Mouse (Mus musculus) retina, adult 2 months (tissue): ENCODE measurements around the gene Dcx.

Experiments used
- DNase-seq: peaks from one replicate; pipeline ENCODE4 v3.0.0-alpha.2; 2012; ENCODE audit warnings: low read depth, low spot score

Dcx gene

DNA sequence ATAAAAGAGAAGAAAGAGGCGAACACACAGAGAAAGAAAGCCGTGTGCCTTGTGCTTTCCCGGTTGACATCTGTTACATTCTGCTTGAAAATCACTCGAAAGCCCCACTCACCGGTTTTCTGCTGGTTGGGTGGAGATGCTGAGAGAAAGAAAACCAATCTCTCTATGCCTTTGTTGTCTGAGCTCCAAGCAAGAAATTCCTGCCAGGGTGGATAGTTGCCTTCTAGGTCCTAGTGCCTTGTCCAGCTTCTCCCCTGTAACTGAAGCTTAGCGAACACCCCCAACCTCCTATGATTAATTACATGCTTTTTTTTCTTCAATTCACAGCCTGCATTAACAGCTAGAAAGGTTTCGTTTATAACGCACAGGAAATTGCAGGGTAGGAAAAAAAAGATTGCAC, at the start of gene Dcx:
TSS of gene Dcx (minus strand) at position 354 of the 400 bp plus-strand sequence.
- DNase-seq: no peak

DNA sequence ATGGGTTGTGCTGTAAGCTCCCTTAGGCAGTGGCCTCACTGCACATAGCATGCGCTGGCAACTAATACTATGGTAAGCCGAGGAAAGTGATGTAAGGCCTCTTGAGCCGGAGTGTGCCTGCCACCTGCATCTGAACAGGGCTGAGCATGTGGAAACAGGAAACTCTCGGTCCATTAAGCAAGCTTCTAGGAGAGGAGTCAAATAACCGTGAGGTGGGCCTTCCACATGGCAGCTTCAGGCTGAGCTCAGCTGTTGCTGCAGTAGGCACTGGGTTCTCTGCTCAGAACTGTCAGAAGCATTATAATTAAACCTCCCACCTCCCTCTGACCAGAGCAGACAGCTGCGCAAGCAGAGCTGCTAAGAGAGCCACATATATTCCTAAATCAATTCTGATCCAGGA, 33.1 kb upstream of the Dcx start:
- no peak for DNase-seq

DNA sequence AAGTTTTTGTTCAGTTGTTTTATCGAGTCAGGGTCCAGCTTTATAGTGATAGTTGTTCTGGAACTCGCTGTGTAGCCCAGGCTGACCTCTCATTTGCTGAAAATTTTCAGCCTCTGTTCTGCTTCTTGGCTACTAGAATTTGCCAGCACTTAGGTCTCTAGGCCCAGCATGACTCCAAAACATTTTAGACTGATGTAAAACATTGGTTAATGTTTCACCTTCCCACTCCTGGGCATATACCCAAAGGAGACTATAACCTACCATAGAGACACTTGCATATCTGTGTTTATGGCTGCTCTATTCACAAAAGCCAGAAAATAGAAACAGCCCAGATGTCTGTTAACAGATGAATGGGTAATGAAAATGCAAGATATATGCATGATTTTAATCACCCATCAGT, 560 bp upstream of the Dcx start:
- no peak for DNase-seq

DNA sequence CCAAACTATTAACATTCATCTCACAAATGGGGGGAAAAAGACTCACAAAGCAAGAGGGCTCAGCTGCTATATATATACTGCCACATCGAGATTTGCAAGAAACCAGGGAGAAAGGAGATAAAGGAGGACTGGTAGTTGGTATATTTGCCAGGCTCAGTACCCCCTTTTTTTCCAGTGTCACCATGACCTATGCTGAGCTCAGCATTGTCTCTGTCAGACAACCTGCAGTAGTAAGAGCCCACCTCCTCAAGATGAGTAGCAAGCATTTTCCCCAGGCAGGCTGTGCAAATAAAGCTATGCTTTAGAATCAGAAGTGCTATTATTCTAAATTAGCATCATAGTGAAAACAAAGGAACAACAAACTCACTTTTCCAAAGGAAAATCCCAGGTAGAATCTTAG, 581 bp downstream of the Dcx start:
- no peak for DNase-seq

DNA sequence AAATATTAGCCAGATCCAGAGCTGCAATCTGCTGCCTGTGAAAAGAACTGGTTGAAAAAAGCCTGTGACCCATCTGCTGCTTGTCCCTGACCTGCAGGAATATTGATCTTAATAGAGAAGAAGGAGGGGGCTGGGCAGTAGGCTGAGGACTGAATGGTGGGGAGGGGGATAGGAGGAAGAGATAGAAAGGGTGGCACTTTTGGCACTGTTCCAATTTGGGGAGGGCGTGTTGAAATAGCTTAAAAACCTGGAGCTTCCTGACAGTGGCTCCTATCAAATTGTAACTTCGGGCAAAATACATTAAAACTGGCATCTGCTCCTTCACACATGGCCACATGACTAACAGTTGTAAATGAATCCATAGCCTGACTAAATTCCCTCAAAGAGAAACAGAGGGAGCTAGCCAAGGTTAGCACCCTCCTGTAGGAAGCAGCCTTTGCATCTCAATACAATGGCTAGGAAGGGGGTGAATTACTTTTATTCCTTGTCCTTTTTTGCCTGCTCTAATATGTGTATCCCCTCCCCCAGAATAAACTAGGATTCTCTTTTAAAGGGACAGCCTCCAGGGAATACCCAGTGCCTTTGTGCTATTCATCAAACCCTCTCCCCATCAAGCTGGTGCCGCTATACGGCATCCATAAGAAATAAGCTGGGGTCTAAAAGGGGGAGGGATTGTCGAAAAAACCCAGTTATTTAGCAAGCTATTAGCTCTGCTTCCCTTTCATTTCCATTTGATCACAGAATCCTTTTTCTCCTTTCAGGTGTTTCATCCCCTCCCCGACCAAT, 1.5 kb downstream of the Dcx start:
- no peak for DNase-seq

DNA sequence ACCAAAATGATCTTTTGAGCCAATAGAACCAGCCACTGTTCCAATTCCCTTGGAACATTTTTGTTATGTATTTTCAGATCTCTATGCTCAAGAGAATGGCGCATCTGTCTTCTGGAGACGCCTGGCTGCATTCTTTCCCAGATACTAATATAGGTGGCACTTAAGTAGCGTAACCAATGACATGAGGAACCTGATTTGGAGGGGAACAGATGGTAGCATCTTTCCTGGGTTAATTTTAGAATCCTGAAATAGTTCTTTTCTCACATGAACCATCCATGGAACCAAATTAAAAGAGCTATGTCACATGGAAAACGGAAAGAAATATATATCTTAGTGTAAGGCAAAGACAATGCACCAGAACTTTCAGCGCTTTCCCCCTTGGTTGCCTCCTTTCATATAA, 11.0 kb downstream of the Dcx start:
- no peak for DNase-seq

DNA sequence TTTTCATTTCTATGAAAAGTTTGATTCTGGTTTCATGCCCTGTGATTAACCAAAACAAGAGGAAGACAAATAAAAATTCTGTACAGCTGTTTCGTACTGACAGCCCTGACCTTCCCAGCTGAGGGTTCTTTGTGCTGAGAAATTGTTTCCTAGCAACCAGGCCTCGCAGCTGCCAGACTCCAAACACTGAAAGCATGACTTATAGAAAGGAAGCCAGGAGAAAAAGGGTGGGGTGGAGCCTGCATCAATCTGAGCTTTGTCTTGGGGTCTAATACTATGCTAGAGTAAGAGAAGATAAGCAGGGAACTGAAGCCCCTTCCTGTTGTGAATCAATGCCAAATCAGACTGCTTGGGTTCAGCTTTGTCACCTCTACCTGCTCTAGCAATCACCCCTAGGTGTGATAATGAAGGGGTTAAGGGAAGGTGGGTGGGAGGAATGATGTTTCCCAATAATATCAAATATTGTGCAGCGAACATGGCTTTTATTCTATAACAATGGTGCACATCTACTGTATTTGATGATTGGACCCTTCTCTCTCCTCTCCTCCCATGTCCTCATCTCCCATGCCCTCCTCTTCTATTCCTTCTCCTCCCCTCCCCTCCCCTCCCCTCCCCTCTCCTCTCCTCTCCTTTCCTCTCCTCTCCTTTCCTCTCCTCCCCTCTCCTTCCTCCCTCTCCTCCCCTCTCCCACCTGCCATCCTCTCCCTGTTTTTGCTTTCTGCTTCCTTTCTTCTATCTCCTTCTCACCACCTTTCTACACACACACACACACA, 26.2 kb downstream of the Dcx start:
- DNase-seq: no peak

DNA sequence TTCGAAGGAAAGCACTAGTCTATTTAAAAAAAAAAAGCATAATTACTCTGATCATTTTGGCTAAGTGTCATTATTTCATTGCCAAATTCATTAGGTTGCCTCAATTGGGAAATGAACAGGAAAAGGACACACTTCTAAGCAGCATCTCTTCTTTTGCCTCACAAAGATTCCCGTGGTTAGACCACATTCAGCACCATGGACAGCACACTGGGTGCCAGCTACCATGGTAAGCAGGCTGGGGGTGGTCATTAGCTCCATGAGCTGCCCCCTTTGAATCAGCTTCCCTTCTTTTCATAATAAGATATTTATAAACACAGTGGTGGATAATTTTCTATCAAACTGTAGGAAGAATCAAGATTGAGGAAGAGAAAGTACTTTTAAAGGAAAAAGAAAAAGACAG, 28.4 kb downstream of the Dcx start:
- DNase-seq: no peak

DNA sequence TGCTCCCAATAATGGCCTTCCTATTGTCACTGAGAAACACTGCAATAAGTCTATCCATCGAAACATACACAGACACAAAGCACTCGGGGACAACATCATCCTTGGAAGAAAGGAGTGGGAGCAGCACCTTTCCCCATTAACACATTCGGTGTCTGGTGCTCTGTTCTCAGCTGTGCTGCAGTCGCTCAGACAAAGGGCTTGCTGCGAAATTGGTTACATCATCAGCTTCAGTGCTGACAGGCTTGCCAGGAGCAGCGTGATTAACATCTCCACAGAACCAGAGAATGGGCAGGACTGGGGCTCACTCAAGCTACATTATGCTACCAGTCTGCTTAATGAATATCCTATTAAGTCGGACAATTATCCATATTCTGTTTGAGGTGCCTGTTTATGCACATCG, 30.8 kb downstream of the Dcx start:
- DNase-seq: no peak

DNA sequence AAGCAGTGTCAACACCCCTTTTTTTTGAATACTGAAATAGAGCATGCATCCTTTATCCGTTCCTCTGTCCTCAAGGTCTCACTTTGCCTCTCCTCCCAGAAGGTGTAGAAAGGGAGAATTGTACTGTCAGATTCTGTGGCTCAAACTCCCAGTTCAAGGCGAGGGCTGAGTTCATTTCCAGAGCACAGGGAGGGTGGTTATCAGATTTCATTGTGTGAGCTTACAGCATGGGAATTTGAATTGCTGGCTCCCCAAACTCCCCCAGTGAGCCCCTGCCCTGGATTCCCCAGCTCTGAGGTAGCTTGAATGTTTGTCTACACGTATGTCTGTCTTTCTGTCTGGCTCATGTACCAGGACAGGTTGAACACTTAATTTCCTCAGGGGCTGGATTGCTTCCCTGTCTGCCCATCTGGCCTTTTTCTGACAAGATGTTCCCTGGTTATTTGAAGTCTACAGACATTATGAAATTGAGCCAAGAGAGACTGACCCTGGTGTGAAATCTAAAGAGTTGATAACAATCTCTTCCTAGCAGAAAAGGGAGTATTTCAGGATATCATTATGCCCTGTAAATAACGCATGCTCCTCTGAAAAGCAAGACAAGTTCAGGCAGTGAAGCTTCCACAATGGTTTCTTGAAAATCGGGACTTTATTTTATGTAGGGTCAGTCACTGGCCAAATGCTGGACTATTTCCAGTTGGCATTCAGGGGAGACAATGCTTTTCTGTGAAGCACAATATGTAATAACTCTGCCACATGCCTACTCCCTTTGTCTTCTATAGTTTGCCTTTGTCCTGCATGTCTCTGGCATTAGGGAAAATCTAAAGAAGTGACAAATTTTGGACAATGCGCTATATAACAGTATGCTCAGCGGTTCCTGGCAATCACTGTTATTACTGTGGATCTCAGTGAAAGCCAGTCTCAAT, 35.5 kb downstream of the Dcx start:
- no peak for DNase-seq

DNA sequence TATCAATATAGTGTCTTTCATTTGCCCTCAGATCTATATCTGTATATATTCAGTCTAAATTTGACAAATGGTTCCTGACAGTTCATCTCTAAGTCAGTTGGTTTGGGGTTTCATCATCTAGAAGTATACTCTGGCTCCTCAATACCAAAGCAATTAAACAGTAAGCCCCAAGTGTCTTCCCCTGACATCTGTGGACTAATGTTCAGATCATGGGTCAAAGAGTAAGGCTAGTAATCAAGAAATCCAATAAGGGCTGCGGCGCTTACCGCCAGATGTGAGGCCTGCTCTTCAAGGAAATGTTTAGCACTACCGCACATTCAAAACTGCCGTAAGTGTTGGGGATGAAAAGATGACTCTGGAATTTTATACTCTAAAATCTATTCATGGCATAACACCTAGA, 36.2 kb downstream of the Dcx start:
- no peak for DNase-seq

DNA sequence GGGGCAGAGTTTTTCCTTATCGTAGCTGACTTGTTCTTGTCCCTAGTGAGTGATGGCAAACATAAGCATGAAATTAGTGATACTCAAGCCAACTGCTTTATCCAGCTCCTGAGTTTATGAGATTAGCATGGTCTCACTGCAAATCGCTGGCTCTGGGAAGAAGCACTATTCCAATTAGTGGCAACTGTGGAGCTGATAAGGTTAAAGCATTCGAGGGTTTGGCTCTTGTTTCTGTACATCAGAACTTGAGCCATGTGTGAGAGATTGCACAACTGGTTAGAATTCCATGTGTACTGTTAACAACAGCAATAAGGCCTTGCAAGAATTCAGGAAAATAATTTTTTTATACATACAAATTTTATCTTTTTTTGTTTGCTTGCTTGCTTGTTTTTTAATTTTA, 39.9 kb downstream of the Dcx start:
- DNase-seq: no peak

DNA sequence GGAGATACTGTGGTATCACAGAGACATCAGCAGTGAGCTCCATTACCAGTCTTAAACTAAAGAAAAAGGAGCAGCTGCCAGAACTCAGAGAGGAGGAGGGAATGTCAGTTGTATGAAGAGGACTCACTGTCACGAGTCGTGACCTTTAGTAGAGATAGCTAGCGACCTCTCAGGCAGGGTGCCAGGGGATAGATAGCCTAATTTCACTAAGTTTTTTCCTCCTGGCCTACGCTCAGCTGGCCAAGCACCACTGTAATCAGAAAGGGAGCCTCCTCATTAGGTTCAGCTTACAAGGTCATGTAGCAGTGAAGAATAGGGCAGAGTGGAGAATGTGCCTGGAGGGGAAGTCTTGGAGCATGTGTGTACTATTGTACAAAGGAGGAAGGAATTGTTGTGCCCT, 47.3 kb downstream of the Dcx start:
- DNase-seq: no peak

DNA sequence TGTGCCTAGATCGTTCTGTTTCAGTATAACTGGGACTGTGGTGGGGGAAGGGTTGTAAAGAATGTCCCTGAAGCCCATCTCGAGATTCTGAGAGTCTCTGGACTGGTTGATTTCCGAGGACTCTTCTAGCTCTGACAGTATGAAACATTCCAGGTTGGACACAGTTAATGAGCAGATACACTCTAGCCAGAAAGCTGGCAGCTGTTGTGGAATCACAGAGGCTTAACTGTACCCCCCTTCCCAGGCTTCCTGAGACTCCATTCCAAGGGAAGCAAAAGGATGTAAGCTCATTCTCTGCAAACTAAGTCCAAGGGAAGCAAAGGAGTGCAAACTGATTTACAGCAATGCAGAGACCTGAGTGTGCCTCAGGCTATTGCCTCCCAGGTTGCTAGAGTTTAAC, 48.2 kb downstream of the Dcx start:
- DNase-seq: no peak

DNA sequence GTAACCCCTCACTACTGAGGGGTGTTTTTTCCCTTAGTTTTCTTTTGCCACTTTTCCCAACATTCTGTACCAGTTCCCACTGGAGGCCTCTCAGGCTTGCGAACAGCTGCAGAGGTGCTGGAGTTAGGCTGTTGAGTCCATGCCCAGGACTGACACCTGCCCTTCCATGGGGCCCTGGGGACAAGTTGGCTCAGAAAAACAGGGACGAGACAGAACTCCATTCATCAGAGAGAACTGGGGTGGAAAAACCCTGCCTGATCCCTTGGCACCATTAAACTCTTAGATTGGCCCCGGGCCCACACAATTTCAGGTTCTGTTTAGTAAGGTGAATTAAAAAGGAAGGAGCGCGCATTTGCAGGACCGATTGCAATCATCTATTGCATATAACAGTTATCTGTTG, 48.8 kb downstream of the Dcx start:
- no peak for DNase-seq

DNA sequence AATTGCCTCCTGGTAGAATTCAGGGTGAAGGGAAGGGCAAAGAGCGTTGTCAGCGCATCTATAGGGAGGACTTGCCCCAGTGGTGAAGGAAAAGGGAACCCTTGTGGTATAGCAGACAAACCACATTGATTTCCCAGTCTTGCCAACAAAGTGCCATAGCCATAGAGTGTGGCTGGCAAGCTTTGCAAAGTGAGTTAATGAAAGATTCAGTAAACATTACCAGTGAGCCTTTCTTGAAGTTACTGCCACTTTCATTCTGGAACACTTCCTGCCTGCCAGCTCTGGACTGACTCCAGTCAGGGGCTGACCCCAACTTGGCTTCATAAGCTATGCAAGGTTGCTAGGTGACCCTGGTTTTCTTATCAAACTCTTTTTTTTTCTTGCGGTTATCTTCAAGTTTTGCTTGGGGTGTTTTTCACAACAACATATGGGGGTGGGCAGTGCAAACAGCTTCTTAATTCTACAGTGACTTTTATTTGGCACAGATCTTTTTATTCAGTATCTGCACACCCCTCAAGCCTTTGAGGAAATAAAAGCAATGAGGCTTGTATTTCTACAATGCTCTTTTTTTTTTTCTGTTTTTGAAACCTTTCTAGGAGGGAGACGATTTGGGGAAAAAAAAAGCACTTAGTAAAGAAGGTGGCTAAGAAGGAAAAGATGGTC, 51.2 kb downstream of the Dcx start:
- no peak for DNase-seq

DNA sequence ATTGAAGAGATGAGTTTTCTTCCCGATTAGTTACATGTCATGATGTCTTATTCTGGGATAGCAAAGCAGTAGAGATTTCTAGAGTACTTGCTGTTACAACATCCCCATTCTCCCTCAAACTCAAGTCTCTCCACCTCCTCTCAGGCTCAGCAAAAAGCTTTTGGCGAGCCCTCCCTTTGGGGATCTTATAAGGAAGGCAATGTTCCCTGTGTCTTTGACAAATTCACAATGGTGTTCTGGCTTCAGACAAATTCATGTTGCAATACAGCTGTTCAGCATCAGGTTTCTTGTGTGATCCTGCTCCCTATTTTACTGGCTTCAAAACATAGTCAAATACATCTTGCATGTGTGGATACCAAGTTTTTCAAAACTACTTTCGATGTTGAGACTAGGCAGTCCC, 53.5 kb downstream of the Dcx start:
- no peak for DNase-seq

DNA sequence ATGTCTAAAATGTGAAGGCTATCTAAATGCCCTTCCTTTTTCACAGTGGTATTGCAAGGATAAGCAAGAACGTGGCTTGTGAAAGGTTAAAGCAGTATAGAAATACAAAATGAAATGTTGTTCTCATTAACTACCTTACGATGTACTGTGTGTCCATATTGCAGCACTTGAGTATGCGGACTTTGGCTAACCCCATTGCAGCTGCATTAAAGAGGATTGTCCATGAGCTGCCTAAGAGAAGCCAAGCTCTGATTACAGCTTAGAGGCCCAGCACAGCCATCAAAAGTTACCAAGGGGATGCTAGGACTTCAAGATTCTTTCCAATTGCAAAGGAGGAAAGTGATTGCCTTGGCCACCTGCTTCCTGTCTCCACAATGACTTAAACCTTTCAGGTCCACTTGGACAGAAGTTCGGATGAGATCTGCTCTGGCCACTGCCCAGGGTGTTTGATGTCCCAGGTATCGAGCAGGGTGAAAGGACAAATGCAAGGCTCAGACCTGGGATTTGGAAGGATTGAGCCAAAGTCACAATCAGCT, 65.9 kb downstream of the Dcx start:
- no peak for DNase-seq

DNA sequence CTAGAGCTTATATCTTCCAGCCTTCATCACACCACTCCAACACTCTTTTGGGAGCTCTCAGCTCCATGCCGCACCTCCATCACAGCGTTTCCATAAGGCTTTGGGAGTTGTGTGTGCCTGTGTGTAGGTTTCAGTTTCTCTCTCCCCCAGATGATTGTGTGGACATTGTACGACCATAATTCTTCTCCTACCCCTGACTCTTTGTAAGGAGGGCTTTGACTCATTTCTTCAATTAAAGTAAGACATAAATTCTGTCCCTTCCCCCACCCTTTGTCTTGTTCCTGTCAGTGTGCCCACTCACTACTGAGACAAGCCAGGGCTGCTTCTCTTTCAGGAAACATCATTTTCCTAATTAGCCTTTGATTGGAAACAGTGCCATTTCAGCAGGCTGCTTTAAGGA, 81.8 kb downstream of the Dcx start:
- DNase-seq: no peak

DNA sequence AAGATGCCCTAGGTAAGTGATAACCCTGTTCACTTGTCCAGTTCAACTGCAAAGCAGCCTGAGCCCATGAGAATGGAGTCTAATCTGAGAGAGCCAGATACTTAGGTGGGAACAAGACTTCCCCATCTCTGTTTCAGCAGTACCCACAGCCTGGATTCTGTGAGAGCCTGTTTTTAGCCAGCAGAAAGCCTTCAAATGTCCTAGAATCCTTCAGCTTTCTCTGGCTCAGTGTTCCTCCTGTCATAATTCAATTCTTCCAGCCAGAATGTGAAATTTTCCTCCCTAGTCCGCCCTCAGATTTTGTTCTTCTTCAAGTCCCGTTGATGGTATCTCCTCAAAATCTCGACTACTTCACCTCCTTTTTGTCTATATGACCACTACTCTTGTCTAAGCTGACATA, 83.1 kb downstream of the Dcx start:
- DNase-seq: no peak

DNA sequence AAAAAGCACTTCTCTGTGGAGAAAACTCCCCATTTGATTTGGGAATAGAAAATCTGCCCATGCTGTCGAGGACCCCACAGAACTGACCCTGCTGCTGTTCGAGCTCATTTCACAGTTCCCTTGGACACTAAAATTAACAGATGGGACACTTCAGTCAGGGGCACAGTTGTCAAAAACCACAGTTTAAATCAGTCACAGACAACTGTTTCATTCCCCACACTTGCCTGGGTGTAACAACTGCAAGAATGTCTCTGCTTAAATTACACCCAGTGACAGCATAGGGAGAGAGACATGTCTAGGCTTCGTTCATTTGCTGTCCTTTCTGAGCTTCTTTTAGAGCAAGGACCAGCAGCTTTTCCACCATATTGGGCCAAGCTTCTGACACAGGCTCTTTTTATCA, 86.5 kb downstream of the Dcx start:
- DNase-seq: no peak
